Mouse (Mus musculus) spleen, adult 2 months (tissue): Measurements from ENCODE around the gene Surf1.

Experiments used
- CTCF ChIP-seq: fragments of 200-500 bp; IDR thresholded peaks from 2 replicates; pipeline ENCODE4 v1.5.1; 2011; ENCODE audit warnings: mild to moderate bottlenecking, inconsistent platforms; ENCODE audit not compliant: insufficient read depth, insufficient read length, insufficient replicate concordance; ENCODE audit errors: extremely low read depth
- POLR2A ChIP-seq: fragments of 200-500 bp; IDR thresholded peaks from 2 replicates; pipeline ENCODE4 v1.6.1; 2011; ENCODE audit warnings: low read depth, low read length, inconsistent platforms

GRCm38 (mm10) chr2:26905936-26906335 lies 10.4 kb downstream of the Surf1 start:
- TF ChIP-seq POLR2A = no peak
- no peak for TF ChIP-seq CTCF
